Mouse (Mus musculus) thymus, postnatal 0 days (tissue): Measurements from ENCODE around the gene Zfp454. TPM values are rescaled to one million over a fixed set of nuclear protein-coding genes. Genes with fewer than 3 reads are reported as not detected.

Experiments
- DNase-seq: peaks from one replicate; pipeline ENCODE4 v3.0.0-alpha.2; 2015; ENCODE audit warnings: low spot score
- polyA plus RNA-seq: library from polyadenylated mRNA; unstranded; fragments of >200 nt; fragmentation: Nextera tagmentation; extraction: Ambion mirVana; gene quantifications from 2 replicates; pipeline ENCODE4 v1.2.1, GENCODE M21; 2015

Zfp454 gene
- polyA plus RNA-seq, 1 experiment from 2014 or later, result 0.35 TPM

GRCm38 (mm10) chr11:50845951-50846350 is 41.5 kb downstream of the Zfp454 start:
- no peak for DNase-seq

DNA sequence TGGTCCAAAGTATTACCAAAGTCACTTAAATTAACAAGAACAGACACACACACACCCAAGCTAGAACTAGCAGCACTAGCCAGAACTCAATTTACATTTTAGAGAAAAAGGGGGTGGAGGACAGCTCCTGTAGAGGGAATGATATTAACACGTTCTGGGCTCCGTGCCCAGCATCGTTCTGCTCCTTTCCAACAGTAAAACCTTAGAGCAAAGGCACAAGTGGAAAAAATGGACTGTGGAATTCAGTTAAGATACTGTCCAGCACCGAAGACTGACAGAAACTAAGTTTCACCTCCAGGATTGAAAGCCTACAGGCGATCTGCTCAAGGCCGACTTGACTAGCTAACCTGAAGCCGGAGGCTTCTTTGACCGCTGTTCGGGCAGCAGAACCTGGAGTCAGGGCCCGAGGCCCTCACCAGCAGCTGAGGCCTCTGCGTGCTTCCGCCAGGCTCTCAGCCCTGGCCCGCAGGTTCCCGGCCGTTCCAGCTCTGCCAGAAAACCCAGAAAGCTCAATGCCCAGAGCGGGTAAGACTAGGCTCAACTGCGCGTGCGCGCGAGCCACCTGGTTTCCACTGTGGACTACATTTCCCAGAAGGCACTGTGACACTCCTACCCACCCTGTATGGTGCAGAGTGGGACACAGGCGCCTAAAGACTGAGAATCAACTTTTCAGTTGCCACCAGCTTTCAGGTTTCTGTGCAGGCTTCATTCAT is 46.3 kb downstream of the Zfp454 start, which contains the start of gene Zfp879:
TSS of gene Zfp879 (minus strand) at position 530 of the 713 bp plus-strand sequence.
- peak; percentile 93 for DNase-seq

DNA sequence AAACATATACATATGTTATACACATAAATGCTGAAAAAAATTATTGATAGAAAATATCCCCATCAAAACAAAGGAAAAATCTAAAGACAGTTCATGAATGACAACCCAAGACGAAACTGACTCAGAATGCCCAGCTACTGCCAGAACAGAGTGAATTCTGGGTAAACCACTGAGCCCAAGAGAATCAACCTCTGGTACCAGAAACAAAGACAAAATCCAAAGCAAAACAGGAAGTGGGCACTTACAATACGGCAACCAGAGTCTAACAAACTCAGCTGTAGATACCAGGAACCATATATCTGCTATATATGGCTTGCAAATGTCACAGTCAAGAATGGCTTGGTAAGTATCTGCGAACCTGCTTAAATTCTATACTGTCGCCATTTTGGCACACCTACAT is 51.7 kb downstream of the Zfp454 start:
- peak; percentile 78 for DNase-seq

- DNase-seq, result peak; percentile 85
Measured at GRCm38 (mm10) chr11:50827010-50827953, 60.2 kb downstream of the Zfp454 start, which contains the start of gene Zfp354c. Zfp354c (minus strand) TSS chr11:50827724.

DNA sequence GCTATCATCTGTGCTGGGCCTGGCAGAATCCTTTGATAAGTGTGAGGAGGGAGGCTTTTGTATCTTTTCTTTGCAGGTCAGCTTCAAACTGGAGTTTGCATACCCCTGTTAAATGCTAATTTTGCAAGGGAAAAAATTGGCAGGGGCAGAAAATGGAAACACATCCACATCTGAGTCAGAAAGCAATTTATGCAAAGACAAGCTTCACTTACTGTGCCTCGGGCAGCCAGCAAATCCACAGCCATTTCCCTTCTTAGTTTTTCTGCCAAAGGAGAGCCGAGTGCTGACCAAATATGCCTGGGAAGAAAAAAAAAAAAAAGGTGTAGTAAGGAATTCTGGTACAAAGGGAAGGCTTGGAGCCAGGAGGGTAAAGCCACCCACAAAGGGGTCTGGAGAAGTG is 61.2 kb downstream of the Zfp454 start:
- no peak for DNase-seq

Other genes starting within 250 kb of the Zfp454 start
- 7.7 and 7.9 TPM in 2 replicates for gene Zfp354c, start 59.9 kb downstream of the Zfp454 start, polyA plus RNA-seq
- gene Zfp879, start 46.1 kb downstream of the Zfp454 start, polyA plus RNA-seq, result 0.29 and 0.49 TPM in 2 replicates
- gene Grm6, start 37.0 kb downstream of the Zfp454 start, polyA plus RNA-seq, result 0.17 and 0.36 TPM in 2 replicates
- gene Zfp2, start 28.5 kb upstream of the Zfp454 start, polyA plus RNA-seq, result 3.7 and 4.6 TPM in 2 replicates
- gene Zfp354b, start 44.0 kb upstream of the Zfp454 start, polyA plus RNA-seq, result 0.27 and 0.33 TPM in 2 replicates
- gene 4933414I15Rik, start 56.1 kb upstream of the Zfp454 start, polyA plus RNA-seq, result not detected in 2 replicates
- gene Prop1, start 66.1 kb upstream of the Zfp454 start, polyA plus RNA-seq, result not detected in 2 replicates
- not detected in 2 replicates for gene Olfr1378, start 78.9 kb upstream of the Zfp454 start, polyA plus RNA-seq
- not detected in 2 replicates for gene Olfr1377, start 94.3 kb upstream of the Zfp454 start, polyA plus RNA-seq
- not detected in 2 replicates for gene Olfr51, start 115.9 kb upstream of the Zfp454 start, polyA plus RNA-seq
- gene Olfr54, start 126.6 kb upstream of the Zfp454 start, polyA plus RNA-seq, result 0.03 TPM in 1 of 2 replicates, not detected in the other
- not detected in 2 replicates for gene Olfr1375, start 160.5 kb upstream of the Zfp454 start, polyA plus RNA-seq
- gene Zfp354a, start 171.6 kb upstream of the Zfp454 start, polyA plus RNA-seq, result 0.74 and 0.75 TPM in 2 replicates